Mouse (Mus musculus) forebrain, embryonic 14.5 days (tissue): ENCODE data around the gene Pla1a. TPM values are rescaled to one million over a fixed set of nuclear protein-coding genes. Genes with fewer than 3 reads are reported as not detected.

Source experiments
- ATAC-seq: fragments of 200-750 bp; cut with Nextera tagmentation; 2 replicates; pipeline ENCODE4 v1.8.0; 2017; ENCODE audit warnings: mild to moderate bottlenecking, moderate library complexity
- DNase-seq: peaks from one replicate; pipeline ENCODE4 v3.0.0-alpha.2; 2015; ENCODE audit warnings: low spot score
- H3K27ac ChIP-seq: fragments of 300-500 bp; sonication (generic); 2 replicates; pipeline ENCODE4 v1.5.1; 2014; ENCODE audit warnings: low read depth, mild to moderate bottlenecking, control low read depth, low read length, moderate library complexity
- H3K27me3 ChIP-seq: fragments of 300-500 bp; sonication (generic); replicated peaks from 2 replicates; pipeline ENCODE4 v1.6.1; 2014; ENCODE audit warnings: low read length, control low read depth, mixed read lengths; ENCODE audit not compliant: control insufficient read depth, insufficient read depth
- H3K36me3 ChIP-seq: fragments of 300-500 bp; sonication (generic); 2 replicates; pipeline ENCODE4 v1.6.1; 2014; ENCODE audit warnings: low read length, control low read depth; ENCODE audit not compliant: control insufficient read depth, insufficient read depth
- H3K4me1 ChIP-seq: fragments of 300-500 bp; sonication (generic); 2 replicates; pipeline ENCODE4 v1.6.1; 2014; ENCODE audit warnings: antibody characterized with exemption, low read length, control low read depth; ENCODE audit not compliant: control insufficient read depth, insufficient read depth
- H3K4me2 ChIP-seq: fragments of 300-500 bp; sonication (generic); 2 replicates; pipeline ENCODE4 v1.6.1; 2014; ENCODE audit warnings: mild to moderate bottlenecking, control low read depth, low read length
- H3K4me3 ChIP-seq: fragments of 300-500 bp; sonication (generic); 2 replicates; pipeline ENCODE4 v1.5.1; 2014; ENCODE audit warnings: low read depth, low read length, control low read depth
- H3K9ac ChIP-seq: fragments of 300-500 bp; sonication (generic); 2 replicates; pipeline ENCODE4 v1.6.1; 2014; ENCODE audit warnings: mild to moderate bottlenecking, low read length, control low read depth, moderate library complexity
- H3K9me3 ChIP-seq: fragments of 300-500 bp; sonication (generic); replicated peaks from 2 replicates; pipeline ENCODE4 v1.6.1; 2016; ENCODE audit warnings: low read length, control low read depth, mixed read lengths; ENCODE audit not compliant: control insufficient read depth
- WGBS: fragments of 180-500 bp; shearing (Covaris S2); extraction: QIAGEN DNeasy Blood & Tissue Kit; methylation state at CpG from one replicate; pipeline ENCODE4 v1.1.7; 2014; 5-methylcytosine and 5-hydroxymethylcytosine counted together
- polyA plus RNA-seq: library from polyadenylated mRNA; unstranded; fragments of >200 nt; fragmentation: Nextera tagmentation; extraction: Ambion mirVana; gene quantifications from 2 replicates; pipeline ENCODE4 v1.2.1, GENCODE M21; 2014

Pla1a gene
- polyA plus RNA-seq, 1 experiment from 2014 or later: 0.39 TPM

DNA sequence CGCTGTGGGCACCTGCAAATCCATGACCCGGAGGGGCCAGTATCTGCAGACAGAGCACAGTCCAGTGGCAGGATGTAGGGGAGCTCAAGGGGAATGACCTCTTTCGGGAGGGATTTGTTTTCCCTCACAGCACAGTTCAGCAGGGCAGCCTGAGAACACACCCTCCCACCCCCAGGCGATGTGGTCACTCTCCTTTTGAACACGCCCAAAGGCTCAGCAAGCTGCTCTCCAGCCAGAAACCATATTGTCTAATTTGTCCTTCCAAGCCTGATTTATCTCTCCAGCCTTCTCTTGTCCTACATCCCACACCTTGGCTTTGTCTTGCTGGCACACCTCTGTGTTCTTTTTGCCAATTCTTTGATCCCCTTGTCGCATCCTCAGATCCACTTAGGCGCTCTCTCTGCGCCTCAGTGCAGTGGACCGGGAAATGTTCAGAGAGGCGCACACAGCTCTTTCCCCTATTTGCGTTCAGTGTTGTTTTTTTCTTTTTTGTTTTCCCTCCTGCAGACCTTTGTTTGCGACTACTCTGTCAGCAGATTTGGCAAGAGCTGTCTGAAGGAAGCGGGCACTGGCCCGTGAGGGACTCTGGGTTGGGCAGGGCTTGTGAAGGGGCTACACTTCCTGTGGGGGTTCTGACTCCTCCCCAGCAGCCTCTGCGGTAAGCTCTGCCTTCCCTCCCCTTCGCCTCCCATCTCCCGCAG is 33.3 kb downstream of the Pla1a start:
- Histone ChIP-seq H3K4me3 (peak overlapping the region; percentile 16), H3K27ac (peak overlapping the region; percentile 65; the same call in 1 of the 2 replicates), H3K9ac (peak overlapping the region; percentile 64), H3K36me3 (no peaks in the 10 kb centered on the region), H3K9me3 (no peaks in the 10 kb centered on the region), H3K4me1 (peaks cover 8% of the 10 kb centered on the region; the same call in 1 of the 2 replicates), H3K4me2 (peak overlapping the region; percentile 64), H3K27me3 (no peaks in the 10 kb centered on the region)
- WGBS: 8% methylated on average over 17 of the region's 17 CpGs
- DNase-seq (peak; percentile 85), ATAC-seq (peak; percentile 98)

DNA sequence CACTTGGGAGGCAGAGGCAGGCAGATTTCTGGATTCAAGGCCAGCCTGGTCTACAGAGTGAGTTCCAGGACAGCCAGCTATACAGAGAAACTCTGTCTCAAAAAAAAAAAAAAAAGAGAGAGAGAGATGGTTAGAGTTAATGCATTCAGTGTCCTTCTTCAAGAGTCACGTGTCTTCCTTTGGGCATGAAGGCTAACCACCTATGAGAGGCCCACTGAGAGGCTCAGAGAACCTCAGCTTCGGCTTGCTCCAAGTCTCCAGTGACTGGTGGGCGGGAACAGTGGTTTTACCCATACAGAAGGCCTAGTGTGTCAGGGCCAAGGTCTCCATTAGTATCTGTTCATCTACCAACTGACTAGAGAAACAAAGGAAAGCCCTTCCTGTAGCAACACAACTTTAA is 33.9 kb downstream of the Pla1a start:
- Histone ChIP-seq H3K27me3 (no peaks in the 10 kb centered on the region), H3K9me3 (no peaks in the 10 kb centered on the region), H3K4me3 (no peak overlapping the region), H3K4me1 (peaks cover 8% of the 10 kb centered on the region; the same call in 1 of the 2 replicates), H3K9ac (peak overlapping the region; percentile 64; the same call in 1 of the 2 replicates), H3K4me2 (peak overlapping the region; percentile 64), H3K36me3 (no peaks in the 10 kb centered on the region), H3K27ac (no peak overlapping the region)
- DNase-seq (no peak), ATAC-seq (0 out of 2 replicates have a peak, but pooled peaks have one; percentile 6)
- 76% methylated on average over 3 of the region's 3 CpGs for WGBS

- 84% methylated on average over 6 of the region's 6 CpGs for WGBS
- ATAC-seq: no peak
Measured at GRCm38 (mm10) chr16:38398266-38398665, 34.7 kb downstream of the Pla1a start.

GRCm38 (mm10) chr16:38396155-38396554 is 36.8 kb downstream of the Pla1a start:
- Histone ChIP-seq H3K27ac (no peak overlapping the region), H3K27me3 (no peaks in the 10 kb centered on the region), H3K36me3 (no peaks in the 10 kb centered on the region), H3K4me1 (peaks cover 8% of the 10 kb centered on the region; the same call in 1 of the 2 replicates), H3K9ac (no peak overlapping the region), H3K4me3 (no peak overlapping the region), H3K4me2 (no peak overlapping the region), H3K9me3 (no peaks in the 10 kb centered on the region)
- peak; percentile 14 for DNase-seq
- no peak for ATAC-seq
- WGBS: 75% methylated on average over 13 of the region's 13 CpGs

More at GRCm38 (mm10) chr16:38398266-38398665, 34.7 kb downstream of the Pla1a start:
- no peaks in the 10 kb centered on the region for H3K27me3 ChIP-seq
- no peak for DNase-seq
- no peak overlapping the region for H3K27ac ChIP-seq
- H3K36me3 ChIP-seq: no peaks in the 10 kb centered on the region
- no peaks in the 10 kb centered on the region for H3K9me3 ChIP-seq
- no peak overlapping the region for H3K9ac ChIP-seq
- H3K4me1 ChIP-seq: peaks cover 8% of the 10 kb centered on the region; the same call in 1 of the 2 replicates
- no peak overlapping the region for H3K4me3 ChIP-seq
- no peak overlapping the region for H3K4me2 ChIP-seq

DNA sequence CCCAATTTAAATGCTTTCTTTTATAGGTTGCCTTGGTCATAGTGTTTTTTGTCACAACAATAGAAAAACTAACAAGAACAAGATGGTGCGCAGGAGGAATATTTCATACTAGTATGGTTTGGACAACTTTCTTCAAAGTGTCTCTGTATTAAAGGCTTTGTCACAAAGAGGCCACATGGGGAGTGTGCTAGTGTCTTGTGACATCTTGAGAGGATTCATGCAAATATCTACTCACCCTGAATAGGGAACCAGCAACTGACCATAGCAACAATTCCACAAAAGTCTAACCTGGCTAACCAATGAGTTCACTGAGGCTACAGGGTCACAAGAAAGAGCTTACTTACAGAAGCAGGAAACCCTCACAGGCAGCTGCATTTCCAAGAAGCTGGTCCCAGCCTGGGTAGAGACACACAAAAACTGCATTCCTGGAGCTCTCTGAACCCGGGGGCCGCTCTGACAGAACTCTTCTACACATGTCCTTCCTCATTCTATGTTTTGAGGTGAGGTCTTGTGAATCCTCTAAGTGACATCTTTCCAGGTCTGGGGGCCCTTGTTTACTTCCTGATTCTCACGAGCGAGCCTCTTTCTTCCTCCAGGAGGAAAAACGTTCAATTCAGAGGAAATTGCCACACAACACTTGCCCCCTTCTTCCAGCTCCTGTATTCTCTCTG is 37.8 kb downstream of the Pla1a start:
- WGBS: 76% methylated on average over 6 of the region's 6 CpGs
- Histone ChIP-seq H3K27ac (no peak overlapping the region), H3K9me3 (no peaks in the 10 kb centered on the region), H3K4me3 (no peak overlapping the region), H3K9ac (no peak overlapping the region), H3K4me2 (no peak overlapping the region), H3K27me3 (no peaks in the 10 kb centered on the region), H3K4me1 (peaks cover 8% of the 10 kb centered on the region; the same call in 1 of the 2 replicates), H3K36me3 (no peaks in the 10 kb centered on the region)
- ATAC-seq (no peak), DNase-seq (no peak)

GRCm38 (mm10) chr16:38394191-38394618 is 38.7 kb downstream of the Pla1a start:
- DNase-seq: no peak
- 89% methylated on average over 8 of the region's 8 CpGs for WGBS

GRCm38 (mm10) chr16:38392126-38392894 is 40.6 kb downstream of the Pla1a start:
- Histone ChIP-seq H3K4me1 (no peaks in the 10 kb centered on the region), H3K27me3 (no peaks in the 10 kb centered on the region), H3K4me2 (no peak overlapping the region), H3K36me3 (no peaks in the 10 kb centered on the region), H3K27ac (no peak overlapping the region), H3K4me3 (no peak overlapping the region), H3K9me3 (no peaks in the 10 kb centered on the region), H3K9ac (no peak overlapping the region)
- ATAC-seq (no peak), DNase-seq (no peak)
- WGBS: 82% methylated on average over 23 of the region's 23 CpGs

More at GRCm38 (mm10) chr16:38394191-38394618, 38.7 kb downstream of the Pla1a start:
- H3K9ac ChIP-seq: no peak overlapping the region
- no peak for ATAC-seq
- no peak overlapping the region for H3K4me3 ChIP-seq
- no peak overlapping the region for H3K27ac ChIP-seq
- no peak overlapping the region for H3K4me2 ChIP-seq
- H3K9me3 ChIP-seq: no peaks in the 10 kb centered on the region
- peaks cover 2% of the 10 kb centered on the region; the same call in 1 of the 2 replicates for H3K4me1 ChIP-seq
- no peaks in the 10 kb centered on the region for H3K27me3 ChIP-seq
- H3K36me3 ChIP-seq: no peaks in the 10 kb centered on the region

DNA sequence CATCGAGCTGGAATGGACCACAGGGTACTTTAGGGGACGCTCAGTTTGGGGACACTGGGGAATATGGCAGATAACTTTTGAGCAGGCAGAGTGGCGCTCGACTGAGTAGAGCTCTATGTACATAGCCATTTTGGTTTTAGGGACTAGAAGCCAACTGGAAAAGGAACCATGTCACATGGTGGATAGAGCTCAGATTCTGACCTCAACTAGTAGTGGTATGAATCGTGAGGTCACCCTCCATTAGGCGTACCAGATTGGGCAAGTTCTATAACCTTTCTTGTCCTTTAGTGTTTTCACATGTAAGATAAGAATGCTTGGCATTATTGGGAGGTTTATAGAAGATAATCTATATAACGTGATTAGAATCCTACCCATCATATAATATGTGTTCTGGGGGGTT is 42.6 kb downstream of the Pla1a start:
- no peak overlapping the region for H3K4me3 ChIP-seq
- H3K27ac ChIP-seq: no peak overlapping the region
- ATAC-seq (no peak), DNase-seq (no peak)
- H3K36me3 ChIP-seq: no peaks in the 10 kb centered on the region
- no peaks in the 10 kb centered on the region for H3K9me3 ChIP-seq
- 89% methylated on average over 7 of the region's 7 CpGs for WGBS
- no peaks in the 10 kb centered on the region for H3K27me3 ChIP-seq
- H3K4me2 ChIP-seq: no peak overlapping the region
- no peak overlapping the region for H3K9ac ChIP-seq
- H3K4me1 ChIP-seq: no peaks in the 10 kb centered on the region
